Mouse (Mus musculus): Measurements from ENCODE around the gene Lpp. TPM values are rescaled to one million over a fixed set of nuclear protein-coding genes. Genes with fewer than 3 reads are reported as not detected.

Lpp gene
- polyA plus RNA-seq, 1 experiment = not detected

GRCm38 (mm10) chr16:24901139-24901859, 508.0 kb downstream of the Lpp start:
- Histone ChIP-seq H3K4me3 (ENCODE audit: insufficient read depth, low read depth, low read length) (no peak overlapping the region), H3K4me1 (ENCODE audit: control insufficient read depth, insufficient read depth, low read length) (no peaks in the 10 kb centered on the region), H3K27ac (ENCODE audit: insufficient read depth, low read depth, low read length) (no peak overlapping the region)
- TF ChIP-seq CTCF (IDR thresholded peaks at IDR 0.05; ENCODE audit: insufficient read depth, low read depth, low read length) = no peak
- TF ChIP-seq POLR2A (IDR thresholded peaks at IDR 0.05; ENCODE audit: insufficient read depth, low read depth, low read length) = no peak
- WGBS = 90% methylated on average over 6 of the region's 6 CpGs

- Histone ChIP-seq H3K4me3 (ENCODE audit: insufficient read depth, low read depth, low read length) (no peak overlapping the region), H3K27ac (ENCODE audit: insufficient read depth, low read depth, low read length) (no peak overlapping the region), H3K4me1 (ENCODE audit: control insufficient read depth, insufficient read depth, low read length) (no peaks in the 10 kb centered on the region)
- no peak for TF ChIP-seq POLR2A (IDR thresholded peaks at IDR 0.05; ENCODE audit: insufficient read depth, low read depth, low read length)
- no peak for TF ChIP-seq CTCF (IDR thresholded peaks at IDR 0.05; ENCODE audit: insufficient read depth, low read depth, low read length)
- WGBS = 87% methylated on average over 1 of the region's 1 CpGs
Measured at GRCm38 (mm10) chr16:24902111-24902510, 508.8 kb downstream of the Lpp start.

GRCm38 (mm10) chr16:24908926-24909325, 515.6 kb downstream of the Lpp start:
- no peak overlapping the region for H3K27ac ChIP-seq (ENCODE audit: insufficient read depth, low read depth, low read length)
- H3K4me1 ChIP-seq (ENCODE audit: control insufficient read depth, insufficient read depth, low read length) = peaks cover 4% of the 10 kb centered on the region
- no peak overlapping the region for H3K4me3 ChIP-seq (ENCODE audit: insufficient read depth, low read depth, low read length)
- 88% methylated on average over 1 of the region's 1 CpGs for WGBS
- TF ChIP-seq POLR2A (IDR thresholded peaks at IDR 0.05; ENCODE audit: insufficient read depth, low read depth, low read length) (no peak), CTCF (IDR thresholded peaks at IDR 0.05; ENCODE audit: insufficient read depth, low read depth, low read length) (no peak)

- Histone ChIP-seq H3K27ac (ENCODE audit: insufficient read depth, low read depth, low read length) (no peak overlapping the region), H3K4me1 (ENCODE audit: control insufficient read depth, insufficient read depth, low read length) (peaks cover 4% of the 10 kb centered on the region), H3K4me3 (ENCODE audit: insufficient read depth, low read depth, low read length) (no peak overlapping the region)
- WGBS = 81% methylated on average over 6 of the region's 6 CpGs
- TF ChIP-seq CTCF (IDR thresholded peaks at IDR 0.05; ENCODE audit: insufficient read depth, low read depth, low read length) = no peak
- TF ChIP-seq POLR2A (IDR thresholded peaks at IDR 0.05; ENCODE audit: insufficient read depth, low read depth, low read length) = no peak
Measured at GRCm38 (mm10) chr16:24910321-24910720, 517.0 kb downstream of the Lpp start.

DNA sequence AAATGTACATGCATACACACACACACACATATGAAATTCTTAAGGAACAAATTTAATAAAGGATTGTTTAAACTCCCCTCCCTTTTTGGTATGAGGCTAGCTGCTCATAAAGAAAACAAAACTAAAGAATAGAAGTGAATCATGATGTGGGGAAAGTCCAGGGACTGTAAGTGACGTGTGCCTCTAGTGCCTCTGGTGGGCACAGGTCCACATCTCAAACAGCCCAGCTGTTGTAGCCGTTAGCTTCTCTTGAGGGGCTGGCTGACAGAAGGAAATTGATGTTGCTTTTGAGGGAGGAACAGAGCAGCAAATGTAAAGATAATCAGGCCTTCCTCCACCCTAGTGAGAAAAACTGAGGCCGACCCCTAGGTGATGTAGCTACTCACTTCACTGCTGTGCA, 517.5 kb downstream of the Lpp start:
- no peak overlapping the region for H3K27ac ChIP-seq (ENCODE audit: insufficient read depth, low read depth, low read length)
- peaks cover 4% of the 10 kb centered on the region for H3K4me1 ChIP-seq (ENCODE audit: control insufficient read depth, insufficient read depth, low read length)
- no peak overlapping the region for H3K4me3 ChIP-seq (ENCODE audit: insufficient read depth, low read depth, low read length)
- 77% methylated on average over 3 of the region's 3 CpGs for WGBS
- TF ChIP-seq CTCF (IDR thresholded peaks at IDR 0.05; ENCODE audit: insufficient read depth, low read depth, low read length) (no peak), POLR2A (IDR thresholded peaks at IDR 0.05; ENCODE audit: insufficient read depth, low read depth, low read length) (no peak)

GRCm38 (mm10) chr16:24912381-24912780, 519.1 kb downstream of the Lpp start:
- WGBS = 95% methylated on average over 1 of the region's 1 CpGs
- H3K27ac ChIP-seq (ENCODE audit: insufficient read depth, low read depth, low read length) = no peak overlapping the region
- peaks cover 4% of the 10 kb centered on the region for H3K4me1 ChIP-seq (ENCODE audit: control insufficient read depth, insufficient read depth, low read length)

DNA sequence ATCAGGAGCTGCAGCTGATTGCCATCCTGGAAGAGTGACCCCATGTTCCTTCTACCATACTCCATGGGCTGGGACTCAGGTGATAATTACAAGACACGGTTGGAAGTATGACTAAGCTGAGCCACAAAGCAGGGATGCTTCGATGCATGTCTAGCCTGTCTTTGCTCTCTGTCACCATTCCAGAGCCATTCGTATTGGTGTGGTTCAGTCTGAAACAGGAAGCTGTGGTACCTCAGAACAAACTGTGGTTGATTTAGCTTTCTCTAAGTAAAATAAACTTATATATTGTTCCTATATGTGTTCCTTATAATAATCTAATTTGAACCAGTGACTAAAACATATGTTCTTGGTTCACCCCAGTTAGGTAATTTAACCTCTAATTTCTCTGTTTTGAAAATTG, 519.7 kb downstream of the Lpp start:
- TF ChIP-seq POLR2A (IDR thresholded peaks at IDR 0.05; ENCODE audit: insufficient read depth, low read depth, low read length) = no peak
- no peak for TF ChIP-seq CTCF (IDR thresholded peaks at IDR 0.05; ENCODE audit: insufficient read depth, low read depth, low read length)
- Histone ChIP-seq H3K4me3 (ENCODE audit: insufficient read depth, low read depth, low read length) (no peak overlapping the region), H3K4me1 (ENCODE audit: control insufficient read depth, insufficient read depth, low read length) (peaks cover 4% of the 10 kb centered on the region), H3K27ac (ENCODE audit: insufficient read depth, low read depth, low read length) (no peak overlapping the region)
- WGBS = 84% methylated on average over 3 of the region's 3 CpGs

More at GRCm38 (mm10) chr16:24912381-24912780, 519.1 kb downstream of the Lpp start:
- no peak overlapping the region for H3K4me3 ChIP-seq (ENCODE audit: insufficient read depth, low read depth, low read length)
- TF ChIP-seq CTCF (IDR thresholded peaks at IDR 0.05; ENCODE audit: insufficient read depth, low read depth, low read length) (no peak), POLR2A (IDR thresholded peaks at IDR 0.05; ENCODE audit: insufficient read depth, low read depth, low read length) (no peak)

DNA sequence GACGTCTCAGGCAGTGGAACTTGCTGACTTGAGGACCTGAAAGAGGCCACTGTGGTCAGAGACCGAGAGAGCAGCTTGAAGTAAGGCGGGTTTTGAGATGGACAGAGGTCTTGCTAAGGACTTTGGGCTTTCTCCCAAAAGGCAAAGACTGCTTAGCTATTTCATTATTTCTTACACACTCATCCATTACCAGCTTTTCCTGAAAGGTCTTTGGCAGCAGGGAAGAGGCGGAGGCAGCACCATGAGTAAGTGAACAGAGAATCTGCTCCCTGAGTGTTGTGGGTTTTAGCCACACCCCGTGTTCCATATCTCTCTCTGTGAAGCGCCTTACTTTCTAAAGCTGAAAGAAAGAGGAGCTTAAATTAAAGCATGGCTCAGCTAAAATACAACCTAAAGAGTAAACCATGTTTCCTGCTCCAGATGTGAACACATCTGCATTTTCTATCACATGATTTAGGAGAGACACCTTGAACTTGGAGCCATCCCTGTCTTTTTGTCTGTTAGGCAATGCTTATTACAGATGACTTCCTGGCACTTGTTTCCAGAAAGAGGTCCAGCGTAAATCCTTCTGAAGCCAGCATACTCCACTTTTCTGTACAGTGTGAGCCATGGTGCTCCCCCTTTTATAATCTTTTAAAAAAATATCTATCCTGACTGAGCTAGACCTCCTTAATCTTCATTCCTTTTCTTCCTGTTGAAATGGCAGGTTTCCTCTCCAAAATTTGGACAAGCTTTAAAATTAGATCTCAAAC, 520.5 kb downstream of the Lpp start:
- Histone ChIP-seq H3K4me3 (ENCODE audit: insufficient read depth, low read depth, low read length) (no peak overlapping the region), H3K4me1 (ENCODE audit: control insufficient read depth, insufficient read depth, low read length) (peaks cover 4% of the 10 kb centered on the region), H3K27ac (ENCODE audit: insufficient read depth, low read depth, low read length) (no peak overlapping the region)
- TF ChIP-seq POLR2A (IDR thresholded peaks at IDR 0.05; ENCODE audit: insufficient read depth, low read depth, low read length) (no peak), CTCF (IDR thresholded peaks at IDR 0.05; ENCODE audit: insufficient read depth, low read depth, low read length) (no peak)
- WGBS = 63% methylated on average over 7 of the region's 7 CpGs

DNA sequence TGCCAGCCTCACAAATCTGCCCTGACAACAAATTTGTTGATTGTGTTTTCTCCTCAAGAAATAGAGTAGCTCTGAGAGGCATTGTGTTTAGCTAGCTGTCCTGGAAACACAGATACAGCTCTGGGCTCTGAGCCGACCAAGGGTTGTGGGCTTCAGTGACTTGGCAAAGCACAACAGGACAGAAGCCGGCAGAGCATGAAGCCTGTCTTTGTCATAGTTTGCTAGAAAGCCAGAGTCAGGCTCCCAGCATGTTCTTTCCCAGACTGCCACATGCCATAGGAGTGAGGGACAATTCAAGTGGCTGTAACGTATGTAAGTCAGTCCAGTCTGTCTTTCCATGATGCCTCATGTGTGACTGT, 521.1 kb downstream of the Lpp start:
- peaks cover 4% of the 10 kb centered on the region for H3K4me1 ChIP-seq (ENCODE audit: control insufficient read depth, insufficient read depth, low read length)
- WGBS = 62% methylated on average over 3 of the region's 3 CpGs
- H3K4me3 ChIP-seq (ENCODE audit: insufficient read depth, low read depth, low read length) = no peak overlapping the region
- no peak overlapping the region for H3K27ac ChIP-seq (ENCODE audit: insufficient read depth, low read depth, low read length)
- TF ChIP-seq POLR2A (IDR thresholded peaks at IDR 0.05; ENCODE audit: insufficient read depth, low read depth, low read length) (no peak), CTCF (IDR thresholded peaks at IDR 0.05; ENCODE audit: insufficient read depth, low read depth, low read length) (no peak)
